Mouse (Mus musculus) thymus, adult 2 months (tissue): ENCODE measurements around the gene Dchs1.

ENCODE experiments used
- CTCF ChIP-seq: fragments of 200-500 bp; IDR thresholded peaks from 2 replicates; pipeline ENCODE4 v1.5.1; 2012; ENCODE audit warnings: mild to moderate bottlenecking, control low read depth, low read length, moderate library complexity, borderline replicate concordance; ENCODE audit not compliant: control insufficient read depth, poor library complexity, insufficient read depth; ENCODE audit errors: extremely low read depth
- POLR2A ChIP-seq: fragments of 200-500 bp; IDR thresholded peaks from 2 replicates; pipeline ENCODE4 v1.6.1; 2012; ENCODE audit warnings: mild to moderate bottlenecking, low read length, control low read depth, moderate library complexity; ENCODE audit not compliant: control insufficient read depth, poor library complexity, insufficient read depth; ENCODE audit errors: extremely low read depth

- TF ChIP-seq CTCF (no peak), POLR2A (no peak)
Observed at GRCm38 (mm10) chr7:105778553-105779265, 8.7 kb downstream of the Dchs1 start.
